Mouse (Mus musculus) erythroid progenitor cell, adult 5-6 weeks (primary cell): ENCODE measurements around the gene Map3k5. TPM values are rescaled to one million over a fixed set of nuclear protein-coding genes. Genes with fewer than 3 reads are reported as not detected.
"Not testable (repeated sequence)": the region's sequence is repeated elsewhere in the genome, so short reads cannot be mapped to it uniquely, and the experiment has no call there.

Source experiments
- ATAC-seq: replicated peaks from 2 replicates; pipeline ENCODE4 v1.8.0; 2016; ENCODE audit warnings: moderate number of reproducible peaks, mild to moderate bottlenecking, moderate TSS enrichment, inconsistent platforms; ENCODE audit not compliant: poor library complexity, low FRiP score, severe bottlenecking
- total RNA-seq, 2 experiments: library from RNA; stranded (forward) in 1 of 2; stranded (reverse) in 1 of 2; fragments of 150-400 nt in 1 of 2; fragments of 186-747, 209-891 nt in 1 of 2; gene quantifications; 2 replicates each; pipeline versions ENCODE4 v1.2.3 to v1.2.4; 2015 to 2017; ENCODE audit warnings: low replicate concordance in 2 of 2

Gene Map3k5
- total RNA-seq, 2 experiments from 2014 or later = 4.2 to 4.4 TPM

DNA sequence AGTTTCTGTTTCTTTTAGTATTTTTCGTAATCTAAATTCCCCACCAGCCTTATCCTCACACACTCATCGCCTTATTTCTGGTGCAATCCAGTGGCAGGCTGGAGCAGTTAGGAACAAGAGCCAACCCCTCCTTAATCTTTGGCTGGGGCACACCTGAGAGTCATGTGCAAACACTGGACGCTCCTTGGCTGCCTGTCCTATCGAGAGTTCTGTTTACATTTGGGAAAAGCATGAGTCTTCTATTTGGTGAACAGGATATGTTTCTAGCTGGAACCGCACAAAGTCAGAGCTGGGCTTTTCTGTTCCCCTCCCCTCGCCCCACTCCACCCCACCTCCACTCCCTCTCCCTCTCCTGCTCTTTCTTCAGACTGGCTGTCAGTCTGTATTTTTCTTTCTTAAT is 22.5 kb downstream of the Map3k5 start:
- no peak for ATAC-seq

DNA sequence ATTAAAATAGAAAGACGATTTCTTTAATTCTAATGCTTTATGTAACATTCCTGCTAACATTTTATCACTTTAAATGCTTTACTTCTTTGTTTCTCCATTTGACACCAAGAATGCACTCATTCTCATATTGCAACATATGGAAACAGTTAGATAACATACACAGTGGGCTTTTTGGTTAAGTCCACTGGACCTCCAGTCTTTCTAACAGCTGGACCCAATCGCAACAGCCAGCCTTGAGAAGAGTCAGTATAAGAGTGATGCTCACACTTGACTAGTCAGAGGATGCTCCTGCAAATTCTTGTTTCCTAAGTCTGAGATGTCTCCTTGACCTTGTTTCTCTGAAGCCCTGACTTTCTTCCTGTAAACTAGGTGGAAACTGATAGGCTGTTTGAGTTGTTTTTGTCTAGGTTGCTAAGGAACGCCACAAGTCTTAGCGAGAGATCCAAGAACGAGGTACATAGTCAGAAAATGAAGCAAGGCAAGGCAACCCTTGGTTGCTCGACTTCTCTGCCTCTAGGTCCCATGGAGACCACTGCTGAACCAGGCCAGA is 26.6 kb downstream of the Map3k5 start:
- ATAC-seq = no peak

DNA sequence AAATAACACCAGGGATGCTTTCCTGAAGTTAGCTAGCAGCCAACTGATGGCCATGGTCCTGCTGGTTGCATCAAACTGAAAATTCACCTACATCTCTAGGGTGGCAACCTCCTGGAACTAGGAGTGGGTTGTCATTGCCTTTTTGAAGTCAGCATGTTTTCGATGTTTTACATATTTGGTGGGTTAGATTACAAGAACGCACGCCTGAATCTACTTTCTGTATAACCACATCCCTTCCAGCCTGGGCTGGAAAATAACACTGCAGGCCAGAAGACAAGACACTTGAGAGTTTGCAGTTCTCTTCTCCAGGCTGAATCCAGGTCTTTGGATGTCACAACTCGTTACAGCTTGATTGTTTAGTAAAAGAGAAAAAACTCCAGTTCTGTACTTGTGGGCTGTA is 28.5 kb downstream of the Map3k5 start:
- ATAC-seq = no peak

DNA sequence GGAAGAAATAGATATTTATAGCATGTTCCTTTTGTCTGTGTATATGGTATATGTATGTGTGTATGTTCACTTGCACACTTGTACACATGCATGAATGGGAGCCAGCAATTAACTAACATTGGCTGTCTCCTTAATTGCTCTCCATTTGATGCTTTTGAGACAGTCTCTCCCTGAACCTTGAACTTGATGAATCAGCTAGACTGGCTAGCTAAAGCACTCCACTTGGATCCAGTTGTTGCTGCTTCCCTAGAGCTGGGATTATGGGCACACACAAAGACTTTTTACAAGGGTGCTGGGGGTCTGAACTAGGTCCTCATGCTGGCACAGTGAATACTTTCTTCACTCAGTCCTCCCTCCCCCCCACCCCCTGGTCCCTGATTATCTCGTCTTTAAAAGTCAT is 28.9 kb downstream of the Map3k5 start:
- no peak for ATAC-seq

DNA sequence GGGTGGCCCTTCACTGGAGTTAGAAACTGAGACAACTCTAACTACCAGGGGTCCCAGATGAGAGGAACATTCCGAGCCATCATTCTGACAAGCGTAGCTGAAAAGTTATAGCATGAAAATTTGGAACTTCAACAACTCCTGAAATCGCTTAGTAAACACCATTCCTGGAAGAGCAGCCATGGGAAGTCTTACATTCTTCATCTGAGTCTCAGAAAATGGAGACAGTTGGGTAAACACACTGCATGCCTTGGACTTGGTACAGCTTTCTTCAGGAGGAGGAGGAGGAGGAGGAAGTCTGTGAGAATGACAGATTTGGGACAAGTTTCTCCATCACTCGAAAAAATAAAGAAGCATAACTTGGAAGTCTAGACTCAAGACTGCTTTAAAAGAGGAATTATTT is 29.8 kb downstream of the Map3k5 start:
- ATAC-seq = no peak

DNA sequence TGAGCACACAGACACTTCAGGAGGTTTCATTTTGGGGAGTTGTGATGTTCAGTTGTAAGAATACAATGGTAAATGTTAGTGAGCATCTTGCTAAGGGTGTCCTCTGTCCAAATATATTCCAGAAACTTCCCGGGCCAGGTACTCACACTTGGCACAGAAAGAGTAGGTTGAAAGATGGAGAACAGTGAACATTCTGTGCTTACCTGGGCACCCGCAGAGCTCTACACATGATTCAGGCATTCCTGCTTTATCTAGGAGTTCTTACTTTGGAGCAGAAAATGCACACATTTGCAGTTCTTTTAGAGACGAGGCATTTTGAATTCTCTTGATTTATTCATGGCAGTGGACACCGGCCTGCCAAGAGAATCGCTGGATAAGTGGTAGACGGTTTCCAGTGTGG is 32.3 kb downstream of the Map3k5 start:
- ATAC-seq = no peak

DNA sequence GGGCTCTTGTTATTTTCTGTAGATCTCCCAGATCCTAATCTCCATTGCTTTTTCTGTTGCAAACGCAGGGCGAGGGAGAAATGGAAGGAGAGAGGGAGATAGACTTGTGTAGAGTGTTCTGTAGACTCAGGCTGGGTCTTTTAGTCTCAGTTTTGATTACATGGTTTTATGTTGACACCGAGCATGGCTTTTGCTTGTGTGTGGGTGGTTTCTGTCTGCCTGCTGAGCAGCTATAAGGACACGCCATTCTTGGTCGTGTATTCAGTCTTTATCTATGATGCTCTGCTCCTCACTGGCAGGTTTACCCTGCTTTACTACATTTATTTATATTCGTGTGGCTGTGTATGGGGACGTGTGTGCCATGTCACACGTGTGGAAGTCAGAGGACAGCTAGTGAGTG is 34.2 kb downstream of the Map3k5 start:
- no peak for ATAC-seq

DNA sequence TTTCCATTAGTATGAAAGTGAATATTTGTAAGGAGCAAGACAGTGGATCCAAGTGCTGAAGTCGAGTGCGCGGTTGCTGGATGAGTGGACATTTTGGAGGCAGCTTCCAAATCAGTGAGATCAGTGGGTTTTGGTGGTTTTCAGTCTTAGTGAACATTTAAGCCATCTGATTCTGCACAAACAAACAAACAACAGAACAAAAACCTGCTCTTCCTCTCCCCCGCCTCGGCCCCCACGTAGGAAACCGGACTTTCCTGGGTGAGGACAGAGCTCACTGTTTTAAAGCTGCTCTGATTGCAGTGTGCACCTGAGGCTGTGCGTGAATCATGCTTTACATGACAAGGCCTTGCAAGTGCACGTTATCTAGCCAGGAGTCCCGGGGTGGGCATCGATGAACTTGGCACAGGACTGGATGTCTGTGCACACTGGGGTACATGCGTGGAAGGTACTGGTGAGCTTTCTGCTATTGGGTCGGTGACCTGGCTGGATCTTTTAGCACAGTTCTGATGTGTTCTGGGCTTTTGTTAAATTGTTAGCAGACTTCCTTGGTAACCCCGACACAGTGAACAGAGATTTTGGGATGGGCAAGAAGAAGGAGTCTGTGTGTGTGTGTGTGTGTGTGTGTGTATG is 35.7 kb downstream of the Map3k5 start:
- no peak for ATAC-seq

DNA sequence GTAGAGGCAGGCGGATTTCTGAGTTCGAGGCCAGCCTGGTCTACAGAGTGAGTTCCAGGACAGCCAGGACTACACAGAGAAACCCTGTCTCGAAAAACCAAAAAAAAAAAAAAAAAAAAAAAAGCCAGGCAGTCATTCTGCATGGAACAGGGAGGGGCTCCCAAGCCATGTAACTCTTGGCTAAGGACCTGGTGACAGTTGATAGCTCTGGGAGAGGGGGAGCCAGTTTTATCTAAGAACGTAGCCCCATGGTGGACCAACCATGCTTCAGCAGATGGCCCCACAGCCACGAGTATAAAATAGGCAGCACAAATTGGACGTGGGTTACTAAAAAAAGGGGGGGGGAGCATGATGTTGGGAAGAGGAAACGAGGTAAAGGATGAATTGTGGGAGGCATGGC is 37.2 kb downstream of the Map3k5 start:
- not testable (repeated sequence) for ATAC-seq

DNA sequence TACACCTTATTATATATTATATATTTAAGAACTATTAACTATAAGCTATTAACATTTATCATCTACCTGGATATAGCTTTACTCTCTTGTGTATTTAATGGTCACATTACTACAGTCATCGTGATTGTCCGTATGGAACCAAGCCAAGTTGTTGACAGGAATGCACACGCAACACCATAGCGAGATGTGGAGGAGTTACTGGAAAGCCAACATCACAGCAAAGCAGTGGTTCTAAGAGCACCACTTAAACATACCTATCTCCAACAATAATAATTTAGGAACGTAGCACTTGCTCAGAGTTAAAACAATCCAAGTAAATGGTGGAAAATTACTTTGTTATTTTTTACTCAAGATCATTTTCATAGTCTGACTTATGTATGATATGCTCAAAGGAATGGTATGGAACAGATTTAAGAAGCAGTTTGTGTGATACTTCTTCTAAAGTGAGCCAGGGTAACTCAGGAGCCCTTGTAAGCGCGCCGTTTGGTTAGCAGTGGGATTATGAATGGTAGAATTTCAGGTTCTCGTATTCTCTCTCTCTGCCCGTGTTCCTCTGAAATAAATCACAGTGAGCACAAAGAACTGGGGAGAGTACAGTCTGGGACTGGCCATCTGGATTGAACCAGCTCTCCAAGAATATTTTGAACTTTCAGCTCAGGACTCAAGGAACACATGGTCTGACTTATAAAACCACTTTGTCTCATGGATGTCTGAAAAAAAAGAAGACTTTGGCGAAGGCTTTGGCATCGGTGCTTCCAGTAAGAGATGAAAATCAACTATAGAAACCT is 39.2 kb downstream of the Map3k5 start:
- no peak for ATAC-seq

DNA sequence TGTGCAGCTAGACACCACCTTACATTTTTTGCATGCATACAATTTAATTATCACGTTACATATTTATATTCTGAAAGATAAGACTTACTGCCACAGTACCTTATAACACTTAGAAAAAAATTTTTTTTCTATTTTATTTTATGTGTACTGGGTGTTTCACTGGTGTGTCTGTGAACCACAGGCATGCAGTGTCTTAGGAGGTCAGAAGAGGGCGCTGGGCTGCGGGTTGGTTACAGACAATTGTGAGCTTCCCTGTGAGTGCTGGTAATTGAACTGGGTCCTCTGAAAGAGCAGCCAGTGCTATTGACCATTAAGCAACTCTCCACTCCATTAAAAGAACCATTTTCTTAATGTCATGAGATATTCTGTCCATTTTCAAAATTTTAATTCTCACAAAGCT is 43.3 kb downstream of the Map3k5 start:
- no peak for ATAC-seq

DNA sequence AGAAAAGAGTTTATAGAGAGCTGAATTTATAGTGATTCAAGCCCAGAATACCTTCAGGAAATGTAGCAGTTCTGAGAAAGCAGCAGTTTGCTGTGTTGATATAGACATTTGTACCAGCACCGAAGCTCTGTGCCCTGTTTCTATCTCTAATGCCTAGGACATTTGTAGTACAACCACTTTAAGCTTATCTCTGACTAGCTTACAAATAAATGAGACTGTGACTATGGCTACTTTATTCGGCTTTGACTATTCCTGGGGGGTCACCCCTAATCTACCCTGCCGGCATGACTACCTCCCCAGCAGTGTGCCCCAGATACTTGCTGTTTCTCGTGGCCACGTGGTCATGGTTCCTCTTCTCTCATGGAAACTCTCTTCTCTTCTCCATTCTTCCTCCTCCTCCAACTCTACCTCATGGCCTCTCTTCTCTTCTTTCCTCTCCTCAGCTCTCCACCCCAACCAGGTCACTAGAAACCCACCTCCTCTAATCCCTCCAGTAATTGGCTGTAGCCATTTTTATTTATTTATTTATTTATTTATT is 44.5 kb downstream of the Map3k5 start:
- no peak for ATAC-seq

DNA sequence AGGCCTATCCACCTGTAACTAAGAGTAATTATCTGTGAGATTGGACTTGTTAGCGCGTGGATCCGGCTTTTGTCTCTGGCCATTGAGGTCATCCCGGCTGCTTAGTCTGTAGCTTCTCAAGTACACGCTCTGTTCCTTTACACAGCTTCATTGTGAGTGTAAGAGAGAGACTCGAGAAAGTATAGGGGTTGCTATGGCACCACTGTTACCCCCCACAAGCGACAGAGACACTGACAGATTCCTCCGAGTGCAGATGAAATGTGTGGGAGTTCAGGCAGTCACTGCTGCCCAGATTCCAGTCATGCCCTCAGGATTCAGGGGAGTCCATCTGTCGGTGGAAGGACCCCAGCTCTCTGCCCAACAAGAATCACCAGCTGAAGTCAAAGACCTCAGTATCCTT is 53.5 kb downstream of the Map3k5 start:
- ATAC-seq = no peak

DNA sequence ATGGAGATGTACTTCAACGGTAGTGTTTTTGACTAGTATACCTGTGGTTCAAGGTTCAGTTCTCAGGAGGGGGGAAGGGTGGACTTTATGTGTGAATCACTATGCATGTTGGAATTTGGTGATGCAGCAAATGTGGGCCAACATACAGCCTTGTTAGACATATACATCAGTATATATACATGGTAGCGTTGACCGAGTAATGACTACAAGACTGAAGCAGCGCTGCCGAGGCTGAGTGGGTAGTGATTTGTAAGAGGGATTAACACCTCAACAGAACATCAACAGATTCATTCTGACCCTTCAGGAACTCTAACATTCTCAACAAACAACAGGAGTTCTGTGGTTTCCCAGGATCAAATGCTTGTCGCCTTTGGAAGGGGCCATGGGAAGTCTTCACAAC is 55.7 kb downstream of the Map3k5 start:
- ATAC-seq = no peak

DNA sequence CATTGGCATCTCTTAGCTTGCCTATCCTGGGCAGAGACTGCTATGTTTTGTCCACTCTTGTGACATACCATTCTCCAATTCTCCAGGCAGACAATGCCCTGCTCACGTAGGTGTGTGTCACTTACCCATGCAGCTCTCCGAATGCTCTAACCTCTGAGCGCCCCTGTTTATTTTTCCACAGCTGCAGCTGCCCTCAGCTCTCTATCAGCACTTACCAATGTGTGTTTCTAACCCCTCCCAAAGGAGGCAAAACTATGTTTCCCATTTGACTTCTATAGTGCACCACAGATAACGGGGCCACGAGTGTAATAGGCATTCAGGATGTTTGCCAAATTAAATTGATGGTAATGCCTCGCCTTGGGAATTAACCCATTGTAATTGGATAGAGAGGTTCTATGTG is 56.4 kb downstream of the Map3k5 start:
- no peak for ATAC-seq

DNA sequence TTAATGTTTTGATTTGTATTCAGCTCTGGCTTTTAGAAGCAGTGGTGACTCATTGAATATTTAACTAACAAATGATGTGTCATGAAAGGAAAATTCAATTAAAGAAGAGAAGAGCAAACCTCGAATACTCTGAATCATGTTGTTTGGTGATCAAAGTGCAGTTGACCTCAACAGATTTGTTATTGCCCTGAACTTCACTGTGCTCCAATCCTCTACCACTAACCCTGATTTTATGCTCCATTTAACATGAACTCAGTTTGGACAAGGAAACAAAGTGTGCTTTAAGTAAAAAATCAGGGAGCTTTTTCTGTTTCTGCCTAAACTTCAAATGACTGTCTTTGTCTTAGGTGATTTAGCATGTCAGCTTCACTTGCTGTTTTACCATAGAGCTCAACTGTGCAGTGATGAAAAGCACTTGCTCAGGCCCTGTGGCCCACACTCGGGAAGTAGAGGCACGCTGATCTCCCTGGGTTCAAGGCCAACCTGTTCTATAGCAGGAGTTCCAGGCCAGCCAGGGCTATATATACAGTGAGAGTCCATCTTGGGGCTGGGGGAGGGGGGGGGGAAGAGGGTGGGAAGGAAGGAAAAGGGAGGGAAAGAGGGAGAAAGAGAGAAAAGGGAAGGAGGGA is 57.1 kb downstream of the Map3k5 start:
- no peak for ATAC-seq

DNA sequence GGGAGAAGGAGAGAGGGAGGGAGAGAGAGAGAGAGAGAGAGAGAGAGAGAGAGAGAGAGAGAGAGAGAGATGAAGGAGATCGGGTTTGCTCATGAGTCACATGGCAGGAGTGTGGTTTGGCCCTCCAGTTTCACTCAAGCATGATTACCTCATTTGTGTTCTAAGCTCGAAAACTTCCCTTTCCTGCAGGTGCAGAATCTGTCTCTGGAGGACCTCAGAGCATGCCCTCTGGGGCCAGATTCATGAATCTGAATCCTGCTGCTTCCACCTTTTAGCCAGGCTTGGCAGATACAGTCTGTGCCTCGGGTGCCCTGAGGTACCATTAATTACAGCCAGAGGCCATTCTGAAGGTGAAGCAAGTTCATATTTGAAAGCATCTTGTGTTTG is 57.6 kb downstream of the Map3k5 start:
- ATAC-seq = no peak

DNA sequence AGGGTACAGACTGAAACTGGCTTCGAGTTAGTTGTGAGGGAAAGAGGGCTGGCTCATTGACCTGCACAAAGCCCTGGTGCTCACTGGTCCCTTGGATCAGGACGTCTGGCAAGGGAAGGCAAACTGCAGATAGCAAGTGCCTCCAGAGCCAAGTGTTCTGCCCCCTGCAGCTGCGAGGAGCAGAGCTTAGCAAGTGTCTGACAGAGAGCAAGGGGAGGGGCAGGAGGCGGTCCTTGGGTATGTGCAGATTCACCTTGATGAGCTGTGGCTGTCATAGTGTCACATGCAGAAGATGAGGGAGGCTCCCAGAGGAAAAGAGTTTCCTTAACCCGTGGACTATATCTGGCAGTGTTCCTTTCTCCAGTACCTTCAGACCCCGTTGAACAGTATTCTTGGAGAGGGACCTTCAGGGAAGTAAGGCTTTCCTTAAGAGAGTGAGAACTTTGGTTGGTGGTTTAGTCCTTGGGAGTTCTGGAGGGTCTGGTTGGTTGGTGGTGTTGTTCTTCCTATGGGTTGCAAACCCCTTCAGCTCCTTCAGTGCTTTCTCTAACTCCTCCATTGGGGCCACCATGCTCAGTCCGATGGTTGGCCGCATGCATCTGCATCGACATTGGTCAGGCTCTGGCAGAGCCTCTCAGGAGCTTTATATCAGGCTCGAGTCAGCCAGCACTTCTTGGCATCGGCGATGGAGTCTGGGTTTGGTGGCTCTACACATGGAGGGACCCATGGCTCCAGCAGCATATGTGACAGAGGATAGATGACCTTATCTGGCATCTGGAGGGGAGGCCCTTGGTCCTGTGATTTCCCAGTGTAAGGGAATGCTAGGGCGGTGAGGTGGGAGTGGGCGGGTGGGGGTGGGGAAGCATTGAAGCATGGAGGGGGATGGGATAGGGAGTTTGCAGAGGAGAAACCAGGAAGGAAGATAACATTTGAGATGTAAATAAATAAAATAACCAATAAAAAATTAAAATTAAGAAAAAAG is 60.5 kb downstream of the Map3k5 start:
- ATAC-seq = no peak

DNA sequence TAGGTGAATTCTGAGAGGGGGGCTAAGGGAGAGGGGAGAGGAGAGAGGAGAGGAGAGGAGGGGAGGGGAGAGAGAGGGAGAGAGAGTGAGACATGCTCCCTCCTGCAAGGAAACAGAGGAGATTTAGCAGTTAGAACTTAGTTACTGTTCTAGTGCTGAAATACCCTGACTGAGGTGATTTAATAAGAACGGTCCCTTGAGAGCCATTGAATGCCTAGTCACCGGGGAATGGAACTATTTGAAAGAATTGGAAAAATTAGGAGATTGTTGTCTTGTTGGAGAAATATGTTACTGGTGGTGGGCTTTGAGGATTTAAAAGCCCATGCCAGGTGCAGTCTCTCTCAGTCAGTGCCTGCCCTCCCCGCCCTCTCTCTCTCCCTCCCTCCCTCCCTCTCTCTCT is 61.9 kb downstream of the Map3k5 start:
- ATAC-seq = no peak
